Mouse (Mus musculus) spleen, adult 2 months (tissue): ENCODE results near the gene Gm11444.

ENCODE experiments used
- CTCF ChIP-seq: fragments of 200-500 bp; IDR thresholded peaks from 2 replicates; pipeline ENCODE4 v1.5.1; 2011; ENCODE audit warnings: mild to moderate bottlenecking, inconsistent platforms; ENCODE audit not compliant: insufficient read depth, insufficient read length, insufficient replicate concordance; ENCODE audit errors: extremely low read depth
- POLR2A ChIP-seq: fragments of 200-500 bp; IDR thresholded peaks from 2 replicates; pipeline ENCODE4 v1.6.1; 2011; ENCODE audit warnings: low read depth, low read length, inconsistent platforms

GRCm38 (mm10) chr11:85833081-85833521 lies 17.0 kb downstream of the Gm11444 start:
- TF ChIP-seq CTCF (no peak), POLR2A (no peak)
